Mouse (Mus musculus): ENCODE measurements around the gene Cox10. TPM values are rescaled to one million over a fixed set of nuclear protein-coding genes. Genes with fewer than 3 reads are reported as not detected.

Cox10 gene
- polyA plus RNA-seq, 1 experiment from 2014 or later, result 28.9 TPM

DNA sequence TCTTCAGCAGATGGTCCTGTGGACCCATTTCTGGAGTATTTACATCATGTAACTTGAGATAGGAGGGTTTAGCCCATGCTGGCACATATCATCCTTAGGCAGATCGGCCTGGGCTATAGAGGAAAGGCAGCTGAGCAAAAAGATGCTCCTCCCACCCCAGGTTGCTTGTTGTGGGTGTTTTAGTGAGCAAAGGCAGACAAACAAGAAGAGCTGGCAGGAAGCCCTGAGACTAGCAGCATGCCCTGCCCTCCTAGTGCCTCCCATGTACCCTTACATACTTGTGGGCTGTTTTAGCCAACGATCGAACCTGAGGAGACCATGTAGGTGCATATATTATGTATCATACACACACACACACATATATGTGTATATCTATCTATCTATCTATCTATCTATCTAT, 135.3 kb downstream of the Cox10 start:
- H3K4me1 ChIP-seq (ENCODE audit: control insufficient read depth, insufficient read depth, low read depth, low read length), result no peaks in the 10 kb centered on the region
- no peak for ATAC-seq
- 80% methylated on average over 3 of the region's 3 CpGs for WGBS
- no peak overlapping the region for H3K9ac ChIP-seq (ENCODE audit: low read depth, low read length)
- no peaks in the 10 kb centered on the region for H3K36me3 ChIP-seq (ENCODE audit: control insufficient read depth, insufficient read depth, low read length)
- H3K27ac ChIP-seq (ENCODE audit: low read depth, low read length), result no peak overlapping the region
- no peak overlapping the region for H3K4me3 ChIP-seq (ENCODE audit: low read length)
- no peaks in the 10 kb centered on the region for H3K27me3 ChIP-seq (replicated peaks; ENCODE audit: control insufficient read depth, insufficient read depth, low read length)
- H3K4me2 ChIP-seq (ENCODE audit: low read length), result no peak overlapping the region
- no peaks in the 10 kb centered on the region for H3K9me3 ChIP-seq (ENCODE audit: control insufficient read depth, low read length)

- 92% methylated on average over 13 of the region's 13 CpGs for WGBS
- H3K4me2 ChIP-seq (ENCODE audit: low read length), result no peak overlapping the region
- H3K9me3 ChIP-seq (ENCODE audit: control insufficient read depth, low read length), result no peaks in the 10 kb centered on the region
- H3K4me1 ChIP-seq (ENCODE audit: control insufficient read depth, insufficient read depth, low read depth, low read length), result no peaks in the 10 kb centered on the region
- ATAC-seq, result no peak
- H3K27me3 ChIP-seq (replicated peaks; ENCODE audit: control insufficient read depth, insufficient read depth, low read length), result no peaks in the 10 kb centered on the region
- H3K9ac ChIP-seq (ENCODE audit: low read depth, low read length), result no peak overlapping the region
- no peak overlapping the region for H3K4me3 ChIP-seq (ENCODE audit: low read length)
- no peaks in the 10 kb centered on the region for H3K36me3 ChIP-seq (ENCODE audit: control insufficient read depth, insufficient read depth, low read length)
- H3K27ac ChIP-seq (ENCODE audit: low read depth, low read length), result no peak overlapping the region
These were observed 135.9 kb downstream of the Cox10 start for GRCm38 (mm10) chr11:63943268-63943890.

DNA sequence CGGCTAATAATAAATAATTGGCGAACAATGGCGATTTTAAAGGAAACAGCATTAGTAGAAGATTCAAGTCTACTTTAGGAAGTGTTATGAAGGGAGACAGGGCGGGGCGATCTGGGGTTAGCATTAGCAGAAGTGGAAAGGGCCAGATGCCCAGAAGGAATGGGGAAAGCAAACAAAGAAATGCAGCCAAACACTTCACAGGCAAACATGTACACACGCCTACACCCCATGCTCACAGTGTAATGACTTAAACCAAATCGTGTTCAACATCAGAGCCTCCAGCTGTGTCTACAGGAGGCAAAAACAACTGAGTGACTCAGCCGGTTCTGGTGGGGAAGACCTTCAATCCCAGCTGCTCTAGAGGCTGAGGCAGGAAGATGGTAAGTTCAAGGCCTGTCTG, 137.1 kb downstream of the Cox10 start:
- no peaks in the 10 kb centered on the region for H3K9me3 ChIP-seq (ENCODE audit: control insufficient read depth, low read length)
- H3K4me2 ChIP-seq (ENCODE audit: low read length), result no peak overlapping the region
- H3K27ac ChIP-seq (ENCODE audit: low read depth, low read length), result no peak overlapping the region
- 83% methylated on average over 8 of the region's 8 CpGs for WGBS
- no peak overlapping the region for H3K9ac ChIP-seq (ENCODE audit: low read depth, low read length)
- H3K4me3 ChIP-seq (ENCODE audit: low read length), result no peak overlapping the region
- H3K36me3 ChIP-seq (ENCODE audit: control insufficient read depth, insufficient read depth, low read length), result no peaks in the 10 kb centered on the region
- ATAC-seq, result no peak
- no peaks in the 10 kb centered on the region for H3K4me1 ChIP-seq (ENCODE audit: control insufficient read depth, insufficient read depth, low read depth, low read length)
- H3K27me3 ChIP-seq (replicated peaks; ENCODE audit: control insufficient read depth, insufficient read depth, low read length), result no peaks in the 10 kb centered on the region

DNA sequence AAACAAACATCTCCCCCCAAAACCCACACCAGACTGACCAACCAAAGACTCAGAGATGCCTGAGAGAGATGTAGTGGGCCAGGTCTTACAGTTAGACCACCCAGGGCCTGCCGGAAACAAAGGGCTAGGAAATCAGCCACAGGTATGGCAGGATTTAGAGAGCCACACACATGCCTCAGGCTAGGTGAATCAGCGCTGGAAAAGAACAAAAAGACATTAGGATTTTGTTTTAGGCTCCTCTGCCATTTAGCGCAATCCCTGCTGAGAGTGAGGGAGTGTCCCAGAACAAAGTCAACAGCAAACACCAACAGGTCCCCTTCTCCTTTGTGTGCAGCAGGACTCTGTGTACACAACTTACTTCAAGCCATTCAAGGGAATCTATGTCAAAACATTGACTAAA, 142.6 kb downstream of the Cox10 start:
- Histone ChIP-seq H3K36me3 (ENCODE audit: control insufficient read depth, insufficient read depth, low read length) (no peaks in the 10 kb centered on the region), H3K4me1 (ENCODE audit: control insufficient read depth, insufficient read depth, low read depth, low read length) (no peaks in the 10 kb centered on the region), H3K9ac (ENCODE audit: low read depth, low read length) (no peak overlapping the region), H3K4me3 (ENCODE audit: low read length) (no peak overlapping the region), H3K9me3 (ENCODE audit: control insufficient read depth, low read length) (no peaks in the 10 kb centered on the region), H3K27ac (ENCODE audit: low read depth, low read length) (no peak overlapping the region), H3K4me2 (ENCODE audit: low read length) (no peak overlapping the region), H3K27me3 (replicated peaks; ENCODE audit: control insufficient read depth, insufficient read depth, low read length) (peaks cover 2% of the 10 kb centered on the region; the same call in 1 of the 2 replicates)
- 33% methylated on average over 3 of the region's 3 CpGs for WGBS
- ATAC-seq, result no peak

GRCm38 (mm10) chr11:63926901-63927300, 152.4 kb downstream of the Cox10 start:
- 80% methylated on average over 6 of the region's 6 CpGs for WGBS

DNA sequence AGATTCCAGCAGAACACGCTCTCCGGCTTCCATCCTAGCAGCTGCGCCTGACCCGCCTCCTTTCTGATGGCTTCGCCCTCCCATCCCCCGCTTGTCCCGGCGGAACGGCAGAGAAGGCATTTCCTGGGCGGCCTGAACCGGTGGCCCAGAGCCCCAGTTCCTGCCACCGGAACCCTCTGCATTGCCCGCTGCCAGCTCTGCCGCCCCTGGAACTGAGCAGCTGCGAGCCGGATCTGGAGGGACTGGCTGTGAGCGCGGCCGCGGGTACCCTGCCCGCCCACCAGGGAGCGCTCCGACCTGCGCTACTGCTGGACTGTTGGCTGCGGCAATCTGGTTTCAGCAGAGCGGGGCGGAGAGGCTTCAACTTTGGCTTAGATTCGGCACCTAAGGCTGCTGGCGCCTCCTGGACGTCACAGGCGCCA, 154.1 kb downstream of the Cox10 start:
- Histone ChIP-seq H3K4me1 (ENCODE audit: control insufficient read depth, insufficient read depth, low read depth, low read length) (peaks cover 26% of the 10 kb centered on the region), H3K9me3 (ENCODE audit: control insufficient read depth, low read length) (no peaks in the 10 kb centered on the region), H3K4me2 (ENCODE audit: low read length) (peak overlapping the region; percentile 55), H3K27me3 (replicated peaks; ENCODE audit: control insufficient read depth, insufficient read depth, low read length) (peaks cover 28% of the 10 kb centered on the region), H3K36me3 (ENCODE audit: control insufficient read depth, insufficient read depth, low read length) (no peaks in the 10 kb centered on the region), H3K4me3 (ENCODE audit: low read length) (peak overlapping the region; percentile 32), H3K9ac (ENCODE audit: low read depth, low read length) (peak overlapping the region; percentile 13; the same call in 1 of the 2 replicates), H3K27ac (ENCODE audit: low read depth, low read length) (no peak overlapping the region)
- ATAC-seq, result peak; percentile 28; the same call in 1 of the 2 replicates
- under 1% methylated on average over 31 of the region's 31 CpGs for WGBS

More at GRCm38 (mm10) chr11:63926901-63927300, 152.4 kb downstream of the Cox10 start:
- Histone ChIP-seq H3K9ac (ENCODE audit: low read depth, low read length) (no peak overlapping the region), H3K4me2 (ENCODE audit: low read length) (no peak overlapping the region), H3K27ac (ENCODE audit: low read depth, low read length) (no peak overlapping the region), H3K27me3 (replicated peaks; ENCODE audit: control insufficient read depth, insufficient read depth, low read length) (peaks cover 22% of the 10 kb centered on the region), H3K36me3 (ENCODE audit: control insufficient read depth, insufficient read depth, low read length) (no peaks in the 10 kb centered on the region), H3K4me3 (ENCODE audit: low read length) (no peak overlapping the region), H3K9me3 (ENCODE audit: control insufficient read depth, low read length) (no peaks in the 10 kb centered on the region), H3K4me1 (ENCODE audit: control insufficient read depth, insufficient read depth, low read depth, low read length) (peaks cover 14% of the 10 kb centered on the region)
- ATAC-seq, result no peak

DNA sequence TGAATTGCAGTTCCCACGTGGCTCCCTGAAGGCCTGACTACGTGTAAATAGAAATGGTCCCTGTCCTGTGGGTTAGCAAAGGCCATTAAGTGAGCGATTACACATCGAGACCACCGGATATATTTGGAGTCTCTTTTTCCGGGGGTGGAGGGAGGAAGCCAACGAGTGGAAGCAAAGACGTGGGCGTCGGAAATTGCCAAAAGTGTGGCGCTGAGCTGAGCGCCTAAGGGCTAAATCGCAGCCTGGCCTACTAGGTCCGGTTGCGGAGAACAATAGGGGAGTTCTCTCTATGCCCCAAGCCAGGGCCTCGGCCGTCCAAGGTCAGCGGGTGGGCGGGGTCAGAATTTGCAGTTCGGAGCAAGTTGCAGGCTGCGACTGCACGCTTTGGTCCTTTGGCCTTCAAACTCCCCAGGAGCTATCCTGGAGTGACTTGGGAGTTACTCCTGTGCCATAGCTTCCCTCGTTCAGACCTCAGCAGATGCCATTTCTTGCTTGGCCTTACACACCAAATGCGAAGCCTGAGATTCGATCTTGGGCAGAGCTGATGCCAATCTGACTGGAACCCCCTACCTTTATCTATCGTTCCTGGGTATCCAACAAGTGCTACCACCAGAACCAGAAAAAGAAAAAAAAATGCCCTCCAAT, 154.9 kb downstream of the Cox10 start:
- H3K9ac ChIP-seq (ENCODE audit: low read depth, low read length), result no peak overlapping the region; the same call in 1 of the 2 replicates
- no peak overlapping the region; the same call in 1 of the 2 replicates for H3K4me3 ChIP-seq (ENCODE audit: low read length)
- H3K4me2 ChIP-seq (ENCODE audit: low read length), result no peak overlapping the region; the same call in 1 of the 2 replicates
- no peaks in the 10 kb centered on the region for H3K9me3 ChIP-seq (ENCODE audit: control insufficient read depth, low read length)
- 6% methylated on average over 26 of the region's 26 CpGs for whole genome bisulfite sequencing
- H3K27ac ChIP-seq (ENCODE audit: low read depth, low read length), result no peak overlapping the region
- ATAC-seq, result no peak
- H3K36me3 ChIP-seq (ENCODE audit: control insufficient read depth, insufficient read depth, low read length), result no peaks in the 10 kb centered on the region
- peaks cover 28% of the 10 kb centered on the region for H3K27me3 ChIP-seq (replicated peaks; ENCODE audit: control insufficient read depth, insufficient read depth, low read length)
- H3K4me1 ChIP-seq (ENCODE audit: control insufficient read depth, insufficient read depth, low read depth, low read length), result peaks cover 28% of the 10 kb centered on the region

GRCm38 (mm10) chr11:63923386-63923785, 155.9 kb downstream of the Cox10 start:
- ATAC-seq, result no peak
- Histone ChIP-seq H3K27me3 (replicated peaks; ENCODE audit: control insufficient read depth, insufficient read depth, low read length) (peaks cover 28% of the 10 kb centered on the region), H3K9ac (ENCODE audit: low read depth, low read length) (0 out of 2 replicates have a peak overlapping the region, but pooled peaks have one; percentile 2), H3K4me1 (ENCODE audit: control insufficient read depth, insufficient read depth, low read depth, low read length) (peaks cover 30% of the 10 kb centered on the region), H3K4me2 (ENCODE audit: low read length) (peak overlapping the region; percentile 89), H3K9me3 (ENCODE audit: control insufficient read depth, low read length) (no peaks in the 10 kb centered on the region), H3K36me3 (ENCODE audit: control insufficient read depth, insufficient read depth, low read length) (no peaks in the 10 kb centered on the region), H3K4me3 (ENCODE audit: low read length) (peak overlapping the region; percentile 23), H3K27ac (ENCODE audit: low read depth, low read length) (no peak overlapping the region)
- WGBS, result under 1% methylated on average over 29 of the region's 29 CpGs

GRCm38 (mm10) chr11:63922091-63922621, 157.1 kb downstream of the Cox10 start, which contains the start of gene Hs3st3b1:
TSS of gene Hs3st3b1 (minus strand) at chr11:63922290.
- under 1% methylated on average over 43 of the region's 43 CpGs for WGBS
- Histone ChIP-seq H3K36me3 (ENCODE audit: control insufficient read depth, insufficient read depth, low read length) (no peaks in the 10 kb centered on the region), H3K4me2 (ENCODE audit: low read length) (peak within 1 kb of the TSS; percentile 89), H3K9ac (ENCODE audit: low read depth, low read length) (peak within 1 kb of the TSS; percentile 68), H3K4me1 (ENCODE audit: control insufficient read depth, insufficient read depth, low read depth, low read length) (peaks cover 30% of the 10 kb centered on the region), H3K27me3 (replicated peaks; ENCODE audit: control insufficient read depth, insufficient read depth, low read length) (peaks cover 38% of the 10 kb centered on the region), H3K27ac (ENCODE audit: low read depth, low read length) (peak within 1 kb of the TSS; percentile 46), H3K4me3 (ENCODE audit: low read length) (peak within 1 kb of the TSS; percentile 56), H3K9me3 (ENCODE audit: control insufficient read depth, low read length) (no peaks in the 10 kb centered on the region)
- peak; percentile 97 for ATAC-seq

Measured in hindbrain, embryonic 16.5 days (tissue).